Mouse (Mus musculus) 3T3-L1 (cell line): ENCODE data around the gene Mier2.

ENCODE experiments used
- DNase-seq: peaks from one replicate; pipeline ENCODE4 v3.0.0-alpha.2; 2015; ENCODE audit warnings: low read depth, low spot score

Gene Mier2

DNA sequence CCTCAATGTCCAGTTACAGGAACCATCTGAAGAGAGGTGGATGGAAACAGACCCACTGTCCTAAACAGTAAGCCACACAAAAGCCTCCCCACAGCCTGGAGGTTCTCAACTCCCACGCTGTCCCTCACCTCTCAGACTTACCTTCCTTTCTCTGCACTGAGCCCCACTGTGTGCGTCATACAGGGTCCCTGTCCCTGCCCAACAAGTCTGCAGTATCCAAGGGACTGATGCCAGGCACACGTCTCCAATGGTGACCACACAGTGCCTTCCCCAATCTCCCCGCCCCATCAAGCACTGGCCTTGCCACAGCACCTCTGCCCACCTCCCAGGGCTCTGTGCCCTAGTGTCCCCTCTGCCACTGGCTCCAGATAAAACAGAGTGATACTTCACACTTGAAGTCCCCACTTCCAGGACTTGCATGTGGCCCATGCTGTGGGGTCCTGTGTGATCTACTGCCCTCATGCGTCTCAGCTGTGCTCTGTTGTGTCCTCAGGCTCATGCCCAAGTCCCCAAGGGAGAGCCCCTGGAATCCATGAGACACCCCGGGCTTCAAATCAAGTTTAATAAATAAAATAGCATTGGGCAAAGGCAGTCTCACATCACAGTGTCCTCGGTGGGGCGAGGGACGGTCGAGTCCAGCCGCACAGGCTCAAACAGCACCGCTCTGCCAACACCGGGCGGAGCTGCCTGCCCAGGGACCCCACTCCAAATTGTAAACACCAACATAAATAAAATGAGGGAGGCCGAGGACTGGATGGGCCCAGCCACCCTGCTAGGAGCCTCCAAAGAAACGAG is 15.1 kb downstream of the Mier2 start:
- no peak for DNase-seq

DNA sequence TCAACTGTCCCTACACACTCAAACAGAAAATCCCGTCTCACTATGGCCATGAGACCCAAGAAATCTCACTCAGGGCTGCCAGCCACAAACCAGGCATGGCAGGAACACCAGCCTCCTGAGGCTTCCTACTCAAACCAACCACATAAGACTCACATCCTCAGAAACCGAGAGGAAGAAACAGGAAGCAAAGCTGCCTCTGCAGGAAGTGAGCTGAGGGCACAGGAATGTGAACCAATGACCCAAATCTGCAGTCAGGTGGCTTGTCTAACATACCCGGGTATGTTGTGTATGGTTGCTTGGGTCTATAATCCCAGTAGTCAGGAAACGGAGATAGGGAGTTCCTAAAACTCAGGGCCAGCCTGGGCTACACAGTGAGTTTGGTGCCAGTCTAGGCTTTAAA is 16.1 kb downstream of the Mier2 start:
- peak; percentile 53 for DNase-seq

DNA sequence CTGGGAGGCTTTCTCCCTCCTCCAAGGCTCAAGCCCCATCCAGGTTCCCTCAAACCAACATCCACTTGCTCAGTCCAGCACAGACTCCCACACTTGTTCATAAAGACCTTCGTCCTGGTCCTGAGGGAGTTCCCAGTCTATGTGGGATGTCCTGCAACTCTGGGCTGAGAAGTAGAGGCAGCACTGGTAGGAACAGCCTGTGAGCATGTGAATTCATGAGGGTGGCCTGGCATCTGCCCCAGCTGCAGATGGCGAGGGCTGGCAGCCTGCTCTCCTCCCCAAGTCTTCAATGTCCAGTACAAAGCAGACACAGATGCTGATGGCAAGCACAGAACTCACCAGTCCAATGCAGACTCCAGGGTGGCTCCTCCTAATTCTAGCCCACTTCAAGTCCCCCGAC is 16.7 kb downstream of the Mier2 start:
- no peak for DNase-seq

DNA sequence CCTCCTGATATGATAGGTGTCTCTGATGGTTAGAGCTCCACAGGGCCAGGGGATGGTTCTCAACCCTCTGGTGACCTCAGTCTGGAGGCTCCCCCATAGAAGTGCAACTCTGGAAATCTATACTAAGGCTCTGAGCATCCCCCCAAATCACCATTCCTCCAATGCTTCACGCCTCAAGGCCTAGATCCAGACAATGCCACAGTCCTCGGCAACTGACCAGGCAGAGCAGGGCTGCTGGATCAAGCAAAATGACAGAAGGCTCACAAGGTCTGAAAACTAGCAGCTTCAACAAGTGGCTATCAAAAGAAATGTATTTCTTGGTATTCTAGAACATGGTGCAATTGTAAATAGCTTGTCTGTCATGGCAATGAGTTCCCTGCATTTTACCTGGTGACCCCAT is 17.2 kb downstream of the Mier2 start:
- no peak for DNase-seq

DNA sequence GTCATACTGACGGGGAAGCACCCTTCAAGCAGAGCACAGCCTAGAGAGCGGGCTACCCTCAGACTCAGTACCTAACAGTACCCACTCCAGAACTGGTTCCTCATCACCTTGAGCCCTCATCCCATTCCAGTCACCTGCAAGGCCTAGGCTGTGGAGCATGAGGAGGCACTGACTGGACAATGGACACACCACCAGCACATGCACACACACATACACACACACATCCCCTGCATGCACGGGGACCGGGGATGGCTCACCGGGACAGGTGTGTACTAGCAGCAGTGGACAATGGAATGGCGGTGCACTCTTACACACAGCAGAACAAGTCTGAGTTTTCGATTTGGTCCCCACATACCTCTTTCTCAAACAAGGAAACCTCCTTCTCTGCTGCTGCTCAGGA is 17.7 kb downstream of the Mier2 start:
- no peak for DNase-seq

DNA sequence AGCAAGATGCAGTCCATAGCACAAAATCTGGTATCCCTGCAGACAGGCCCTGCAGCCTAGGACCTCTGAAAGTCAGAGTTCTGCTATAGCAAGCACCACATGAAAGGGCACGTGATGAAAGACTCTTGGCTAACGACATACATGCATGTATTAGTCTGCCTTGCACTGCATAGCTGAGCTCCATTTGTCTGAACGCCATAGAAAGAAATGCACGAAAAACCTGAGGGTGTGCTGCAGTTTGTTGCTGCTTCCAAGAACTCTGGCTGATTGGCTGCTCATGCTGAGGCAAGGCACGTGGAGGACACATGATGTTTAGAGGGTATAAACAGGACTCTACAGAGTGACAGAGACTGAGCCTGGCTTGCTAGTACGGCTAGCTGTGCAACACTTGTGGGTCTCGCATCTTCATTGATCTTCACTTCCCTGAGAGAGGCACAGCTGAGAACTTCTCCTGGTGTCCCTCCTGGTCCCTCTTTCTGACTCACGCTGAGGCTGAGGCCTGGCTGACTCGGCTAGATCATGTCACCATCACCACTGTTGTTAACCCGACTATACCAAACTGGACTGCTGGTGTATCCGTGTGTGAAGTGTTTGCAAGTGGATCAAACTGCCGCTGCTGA is 18.4 kb downstream of the Mier2 start:
- no peak for DNase-seq

DNA sequence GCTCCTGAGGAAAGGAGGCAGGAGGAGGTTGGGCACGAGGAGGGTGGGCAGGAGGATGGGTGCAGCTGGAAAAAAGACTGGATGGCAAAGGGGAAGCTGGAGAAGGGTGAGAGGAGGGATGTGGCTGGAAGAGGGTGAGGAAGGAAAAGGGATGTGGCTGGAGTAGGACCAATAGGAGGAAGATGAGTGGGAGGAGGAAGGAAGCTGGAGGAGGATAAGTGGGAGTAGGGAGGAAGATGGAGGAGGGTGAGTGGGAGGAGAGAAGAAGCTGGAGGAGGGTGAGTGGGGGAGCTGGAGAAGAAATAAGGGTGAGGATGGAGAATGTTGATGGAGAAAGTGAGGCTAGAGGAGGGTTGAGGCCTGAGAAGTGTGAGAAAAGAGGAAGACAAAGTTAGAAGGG is 19.6 kb downstream of the Mier2 start:
- no peak for DNase-seq

DNA sequence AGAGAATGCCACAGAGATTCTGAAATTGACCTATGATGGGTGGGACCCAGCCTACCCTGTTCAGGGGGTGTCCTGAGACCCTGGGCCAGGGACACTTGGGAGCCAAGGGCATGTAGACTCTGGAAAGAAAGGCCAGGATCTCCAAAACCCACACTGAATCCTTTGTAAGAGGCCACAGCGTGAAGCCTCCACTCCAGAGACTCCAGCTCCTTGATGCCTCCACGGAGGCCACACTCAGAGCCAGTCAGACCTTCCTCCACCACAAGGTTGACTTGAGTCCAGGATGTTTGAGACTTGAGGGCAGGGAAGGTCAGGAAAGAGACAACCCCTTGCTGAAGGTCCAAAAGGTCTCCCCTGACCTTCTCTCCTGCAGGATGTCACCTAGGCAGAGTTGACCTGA is 20.6 kb downstream of the Mier2 start:
- DNase-seq = no peak

DNA sequence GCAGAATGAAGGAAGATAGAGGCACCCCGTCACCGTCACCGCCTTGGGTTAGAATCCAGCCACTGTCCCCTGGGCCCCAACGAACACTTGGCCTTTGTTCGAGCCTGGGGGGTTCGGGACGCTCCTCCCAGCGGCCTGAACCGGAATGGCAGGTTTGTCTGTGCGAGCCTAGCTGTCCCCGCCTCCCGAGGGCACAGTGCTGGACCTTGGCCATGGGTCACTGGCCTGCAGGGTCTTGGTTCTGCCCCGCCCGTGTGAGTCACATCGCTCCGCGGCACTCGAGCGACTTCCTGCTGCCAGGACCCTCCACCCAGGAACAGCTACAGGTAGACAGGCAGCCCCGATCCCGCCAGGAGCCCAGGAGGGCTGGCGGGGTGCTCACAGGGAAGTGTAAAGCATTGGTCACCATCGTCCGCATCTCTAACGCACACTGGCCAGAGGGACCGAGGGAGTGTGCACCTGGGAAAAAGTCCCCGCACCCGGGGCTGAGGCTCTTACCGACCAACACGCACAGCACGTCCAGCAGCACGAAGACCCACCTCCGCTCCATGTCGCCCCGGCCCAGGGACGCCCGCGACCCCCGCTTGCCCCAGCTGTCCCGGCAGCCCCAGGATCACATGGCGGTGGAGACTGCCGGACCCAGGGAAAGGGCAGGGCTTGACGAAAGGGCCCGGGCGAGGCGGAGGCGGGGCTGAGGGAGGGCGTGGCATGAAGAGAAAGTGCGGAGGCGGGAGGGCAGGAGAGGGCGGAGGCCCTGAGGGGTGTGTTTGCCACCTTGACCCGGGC is 21.7 kb downstream of the Mier2 start, which contains the start of gene Plpp2:
TSS of gene Plpp2 (minus strand) at position 671 of the 786 bp plus-strand sequence.
- DNase-seq = peak; percentile 77

DNA sequence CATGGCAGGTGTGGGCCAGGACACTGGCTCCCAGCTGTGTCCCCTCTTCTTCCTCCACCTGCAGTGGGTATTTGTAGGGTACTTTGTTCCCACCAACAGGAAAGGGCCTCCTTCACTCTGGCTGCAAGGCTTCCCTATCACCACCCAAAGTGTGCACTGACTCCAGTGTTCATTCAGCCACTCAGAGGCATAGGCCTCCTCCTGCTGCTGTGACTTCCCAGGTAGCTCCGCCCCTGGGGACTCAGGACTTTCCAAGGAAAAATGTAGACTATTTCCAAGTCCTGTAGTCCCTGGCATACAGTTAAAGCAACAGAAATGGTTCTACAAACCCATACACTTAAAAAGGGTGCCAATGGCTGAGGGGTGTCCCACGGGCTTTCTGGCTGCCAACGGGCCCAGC is 22.3 kb downstream of the Mier2 start:
- peak; percentile 33 for DNase-seq

DNA sequence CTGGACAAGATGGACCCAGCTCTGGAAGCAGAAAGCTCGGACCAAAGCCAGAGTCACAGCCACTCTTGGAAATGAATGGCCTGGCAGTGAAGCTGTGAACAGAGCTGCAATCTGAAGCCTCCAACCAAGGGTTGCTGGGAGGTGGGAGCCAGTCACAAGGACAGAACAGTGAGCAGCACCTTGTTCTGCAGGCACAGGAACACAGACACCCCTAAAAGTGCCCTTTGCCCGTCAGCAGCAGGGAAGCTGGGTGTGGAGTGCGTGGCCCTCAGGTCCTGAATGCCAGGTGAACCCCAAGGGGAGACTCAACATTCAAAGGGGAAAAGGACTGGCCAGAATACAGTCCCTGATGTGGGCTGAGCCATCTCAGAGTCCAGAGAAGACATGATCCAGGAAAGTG is 23.4 kb downstream of the Mier2 start:
- DNase-seq = no peak

DNA sequence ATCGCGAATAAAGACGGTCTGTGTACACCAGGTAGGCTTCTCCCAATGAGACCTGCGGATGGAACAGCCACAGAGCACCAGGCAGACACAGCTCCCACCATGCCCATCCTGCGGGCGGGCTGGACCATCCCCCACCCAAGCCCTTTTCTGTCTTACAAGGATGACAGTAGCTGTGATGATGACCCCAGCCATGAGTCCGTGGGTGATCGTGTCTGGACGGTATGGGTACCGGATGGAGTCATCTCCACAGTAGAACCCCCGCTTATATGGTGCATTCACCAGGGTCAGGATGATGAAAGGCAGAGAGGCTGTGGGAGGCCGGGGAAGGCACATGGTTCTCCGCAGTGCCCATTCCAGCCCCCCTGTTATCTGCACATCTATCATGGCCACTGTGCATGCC is 24.3 kb downstream of the Mier2 start:
- no peak for DNase-seq

DNA sequence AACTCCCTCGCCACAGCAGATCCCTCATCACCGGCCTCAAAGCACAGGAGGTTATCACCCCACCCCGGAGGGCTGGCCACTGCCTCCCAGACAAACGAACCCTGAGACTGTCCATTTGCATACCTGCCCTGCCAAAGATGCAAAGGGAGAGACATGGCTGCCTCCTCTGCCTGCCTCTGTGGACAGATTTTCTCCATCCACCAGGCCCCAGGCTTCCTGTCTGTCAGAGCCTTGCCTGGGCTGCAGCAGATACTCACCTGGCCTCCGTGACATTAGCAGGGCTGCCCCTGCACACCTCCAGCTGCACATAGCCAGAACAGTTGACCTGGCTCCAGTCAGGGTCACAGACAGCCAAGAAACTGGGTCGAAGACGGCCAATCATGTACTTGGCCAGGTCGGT is 24.8 kb downstream of the Mier2 start:
- DNase-seq = no peak

DNA sequence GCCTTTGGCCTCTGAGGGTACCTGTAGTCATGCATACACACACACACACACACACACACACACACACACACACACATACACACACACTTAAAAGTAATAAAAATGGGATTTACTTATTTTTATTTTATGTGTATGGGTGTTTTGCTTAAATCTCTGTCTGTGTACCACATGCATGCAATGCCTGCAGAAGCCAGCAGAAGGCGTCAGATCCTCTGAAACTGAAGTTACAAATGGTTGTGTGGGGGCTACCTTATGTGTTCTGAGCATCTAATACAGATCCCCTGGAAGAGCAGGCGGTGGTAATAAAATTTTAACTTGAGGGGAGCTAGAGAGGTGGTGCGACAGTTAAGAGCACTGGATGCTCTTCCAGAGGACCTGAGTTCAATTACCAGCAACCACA is 26.9 kb downstream of the Mier2 start:
- peak; percentile 9 for DNase-seq

DNA sequence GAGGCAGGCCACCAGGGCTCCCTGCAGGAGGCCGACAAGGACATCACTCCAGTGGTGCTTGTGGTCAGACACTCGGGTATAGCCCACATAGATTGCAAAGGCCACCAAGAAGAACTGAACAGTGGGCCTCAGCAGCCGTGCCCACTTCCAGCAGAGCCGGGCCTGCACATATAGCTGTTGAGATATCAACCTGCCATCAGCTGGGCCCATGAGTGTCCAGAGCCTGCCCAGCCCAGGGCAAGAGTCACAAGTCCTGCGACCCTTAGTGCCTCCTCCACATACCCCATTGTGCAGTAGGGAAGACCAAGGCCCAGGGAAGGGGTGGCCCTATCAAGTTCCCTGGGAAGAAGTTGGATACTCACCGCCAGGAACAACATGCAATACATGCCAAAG is 27.6 kb downstream of the Mier2 start:
- no peak for DNase-seq

DNA sequence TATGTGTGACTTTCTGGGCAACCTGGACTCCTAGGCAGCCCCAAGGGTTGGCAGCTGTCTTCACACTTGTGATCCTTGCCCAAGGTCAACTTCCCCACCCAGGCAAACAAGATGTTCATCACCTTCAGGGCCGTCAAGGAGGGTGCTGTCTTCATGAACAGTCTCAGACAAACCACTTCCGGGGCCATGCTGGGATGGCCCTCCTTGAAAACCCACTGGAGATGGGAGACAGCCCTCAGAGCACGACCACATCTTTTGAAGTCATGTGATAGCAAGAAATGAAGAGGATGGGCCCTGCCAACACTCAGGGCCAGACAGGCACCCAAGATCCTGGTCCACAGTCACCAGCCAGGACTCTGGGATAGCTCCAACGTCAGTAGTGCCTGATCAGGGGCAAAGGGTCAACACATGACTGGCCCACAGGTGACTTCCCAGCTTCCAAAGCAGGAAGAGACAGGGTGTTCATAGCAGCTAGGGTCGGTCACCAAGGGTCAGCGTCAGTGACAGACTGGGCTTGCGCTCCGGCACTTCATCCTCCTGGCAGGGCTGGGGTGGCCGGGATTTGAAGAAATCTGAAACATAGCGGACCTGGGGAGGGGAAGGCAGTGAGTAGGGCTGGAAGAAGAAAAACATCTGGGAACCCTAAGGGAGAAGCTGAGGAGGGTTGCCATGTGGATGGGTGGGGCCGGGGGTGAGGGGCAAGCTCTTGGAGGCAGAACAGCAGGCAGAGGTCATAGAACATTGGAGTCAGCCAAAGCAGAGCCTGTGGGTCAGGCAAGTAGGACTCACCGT is 28.1 kb downstream of the Mier2 start:
- no peak for DNase-seq

DNA sequence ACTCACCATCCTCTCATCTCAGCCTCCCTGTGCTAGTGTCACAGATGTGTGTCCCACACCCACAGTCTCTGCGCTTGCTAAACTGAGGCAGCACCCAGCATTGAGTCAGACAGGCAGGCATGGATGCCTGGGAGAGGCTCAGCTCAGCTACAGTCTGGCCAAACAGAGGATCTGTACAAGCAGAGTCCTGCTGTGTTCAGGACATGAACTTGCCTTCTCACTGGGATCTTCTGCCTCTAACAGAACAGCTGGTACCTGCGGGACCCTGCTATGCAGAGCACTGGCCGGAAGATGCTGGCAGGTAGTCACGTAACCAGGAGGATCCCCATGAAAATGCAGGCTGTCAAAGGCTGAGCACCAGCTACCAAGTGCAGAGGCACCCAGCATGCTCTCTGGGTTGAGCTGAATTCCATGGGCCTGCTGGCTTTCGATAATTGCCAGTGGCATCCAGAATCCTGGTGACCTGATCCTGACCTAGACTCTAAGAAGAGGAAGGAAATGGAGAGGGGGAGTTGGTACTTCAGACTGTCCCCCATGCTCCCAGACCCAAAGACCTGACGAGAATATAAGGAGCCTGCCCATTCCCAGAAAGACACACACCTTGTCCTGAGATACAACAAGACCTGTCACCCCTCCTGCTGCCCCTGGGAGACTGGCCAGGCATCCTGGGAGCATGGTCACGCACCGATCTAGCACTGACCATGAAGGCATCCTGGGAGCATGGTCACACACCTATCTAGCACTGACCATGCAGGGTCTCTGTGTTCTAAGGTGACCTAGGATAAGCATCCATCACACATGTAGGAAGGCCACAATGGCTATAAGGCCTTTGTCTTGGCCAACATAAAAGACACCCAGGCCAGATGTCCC is 29.3 kb downstream of the Mier2 start:
- no peak for DNase-seq

DNA sequence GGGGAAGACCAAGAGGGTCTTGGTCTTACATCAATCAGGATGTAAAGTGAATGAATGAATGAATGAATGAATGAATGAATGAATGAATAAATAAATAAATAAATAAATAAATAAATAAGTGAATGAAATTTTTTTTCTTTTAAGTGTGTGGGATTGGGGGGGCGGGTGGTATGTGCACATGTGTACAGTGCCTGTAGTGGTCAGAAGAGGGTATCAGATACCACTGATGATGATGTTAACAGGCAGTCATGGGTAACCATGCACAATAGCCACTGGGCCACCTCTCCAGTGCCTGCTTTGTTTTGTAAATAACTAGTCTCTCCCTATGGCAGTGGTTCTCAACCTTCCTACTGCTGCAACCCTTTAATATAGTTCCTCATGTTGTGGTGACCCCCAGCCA is 30.6 kb downstream of the Mier2 start:
- no peak for DNase-seq

DNA sequence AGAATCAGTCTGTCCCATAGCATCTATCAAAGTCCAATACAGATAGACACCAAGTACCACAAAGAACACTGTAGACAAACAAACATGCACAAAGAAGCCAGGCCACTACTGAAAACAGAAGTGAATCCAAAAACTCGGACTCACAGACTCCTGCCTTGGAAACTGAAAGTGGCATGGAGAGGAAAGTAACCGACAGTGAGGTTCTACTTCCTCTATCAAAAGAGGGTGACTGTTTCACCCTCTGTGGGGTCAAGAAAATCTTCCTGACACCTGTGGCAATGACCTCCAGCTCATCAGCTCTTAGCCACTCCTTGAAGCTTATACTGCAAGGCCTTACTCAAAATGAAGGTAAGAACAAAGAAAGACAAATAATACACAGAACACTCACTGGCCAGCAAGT is 48.3 kb downstream of the Mier2 start:
- DNase-seq = no peak

DNA sequence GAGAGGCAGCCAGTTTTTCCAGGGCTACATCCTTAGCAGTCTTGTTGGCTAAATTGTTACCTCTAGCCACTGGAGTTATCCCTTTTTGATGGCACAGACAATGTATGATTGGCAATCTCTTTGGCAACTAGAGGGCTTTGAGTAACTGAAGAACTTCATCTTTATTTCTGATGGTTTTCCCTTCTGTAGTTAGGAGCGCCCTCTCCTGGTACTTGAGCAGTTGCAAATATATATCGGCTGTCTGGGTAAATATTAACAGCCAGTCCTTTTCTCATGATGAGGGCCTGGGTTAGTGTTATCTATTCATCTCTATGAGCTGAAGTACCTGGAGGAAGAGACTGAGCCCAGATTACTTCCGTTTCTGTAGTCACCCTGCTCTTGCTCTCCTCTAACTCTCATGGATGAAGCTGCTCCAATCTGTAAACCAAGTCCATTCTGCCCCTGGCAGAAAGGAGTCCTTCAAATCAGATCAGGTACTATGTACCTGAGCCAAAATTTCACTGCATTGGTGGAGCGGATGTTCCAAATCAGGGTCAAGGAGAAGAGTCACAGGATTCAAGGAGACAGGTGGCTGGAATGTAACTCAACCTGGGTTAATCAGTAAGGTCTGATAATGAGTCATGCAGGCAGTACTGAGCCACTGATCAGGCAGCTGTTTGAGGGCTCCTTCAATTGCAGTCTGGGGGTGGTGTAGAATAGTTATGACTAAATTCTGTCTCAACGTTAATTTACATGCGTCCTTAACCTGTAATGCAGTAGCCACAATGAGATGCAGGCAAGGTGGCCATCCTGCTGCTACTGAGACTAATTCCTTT is 52.0 kb downstream of the Mier2 start:
- peak; percentile 22 for DNase-seq
